Mouse (Mus musculus) ovary, postnatal 36 days (tissue): ENCODE results near the gene Tab3.

Source experiments
- DNase-seq: peaks from one replicate; pipeline ENCODE4 v3.0.0; 2022; ENCODE audit warnings: low spot score, mixed read lengths

The Tab3 gene

DNA sequence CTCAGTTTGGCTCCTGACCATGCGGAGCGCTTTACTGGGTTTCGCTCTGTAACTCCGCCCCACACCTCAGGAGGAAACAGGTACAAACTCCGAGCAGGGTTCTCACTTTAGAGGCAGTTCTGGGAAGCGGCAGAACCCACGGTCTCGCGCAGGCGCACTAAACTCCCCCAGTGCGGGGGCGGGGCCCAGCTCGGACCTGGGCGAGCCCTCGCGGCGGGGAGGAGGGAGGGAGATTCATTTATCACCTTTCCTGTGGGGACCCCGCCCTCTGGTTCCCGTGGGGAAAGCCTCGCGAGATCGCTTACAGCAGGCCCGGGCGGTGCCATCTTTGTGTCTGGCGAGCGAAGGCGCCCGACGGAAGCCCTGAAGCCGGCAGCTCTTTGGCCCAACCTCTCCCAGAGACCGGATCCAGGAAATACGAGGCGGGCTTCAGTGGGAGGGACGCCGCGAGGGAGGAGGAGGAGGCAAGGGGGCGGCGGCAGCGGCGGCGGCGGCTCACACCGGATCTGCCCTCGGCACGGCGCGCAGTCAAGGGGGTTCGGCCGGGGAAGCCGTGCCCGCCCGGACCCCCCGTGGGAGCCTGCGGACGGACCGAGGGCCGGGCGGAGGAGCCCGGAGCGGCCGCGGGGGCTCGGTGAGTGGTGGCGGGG, at the start of gene Tab3:
Gene Tab3, plus strand, starts transcription at position 491 of the 650 bp plus-strand sequence.
- DNase-seq: peak; percentile 93

DNA sequence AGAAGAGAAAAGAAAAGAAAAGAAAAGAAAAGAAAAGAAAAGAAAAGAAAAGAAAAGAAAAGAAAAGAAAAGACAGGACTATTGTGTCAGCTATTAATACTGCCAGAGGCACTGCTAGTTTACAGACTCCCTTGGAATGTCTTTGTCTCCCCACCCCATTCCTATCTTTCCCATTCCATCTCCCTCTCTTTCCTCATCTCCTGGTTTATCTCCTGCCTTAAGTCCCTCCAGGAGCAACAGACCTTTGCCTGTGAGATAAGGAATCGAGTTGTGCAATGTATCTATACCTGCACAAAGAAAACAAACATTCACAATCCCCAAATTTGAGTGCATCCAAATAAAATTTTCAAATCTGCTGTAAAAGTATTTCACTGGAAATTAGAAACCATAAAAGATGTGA, 48.3 kb upstream of the Tab3 start:
- no peak for DNase-seq

DNA sequence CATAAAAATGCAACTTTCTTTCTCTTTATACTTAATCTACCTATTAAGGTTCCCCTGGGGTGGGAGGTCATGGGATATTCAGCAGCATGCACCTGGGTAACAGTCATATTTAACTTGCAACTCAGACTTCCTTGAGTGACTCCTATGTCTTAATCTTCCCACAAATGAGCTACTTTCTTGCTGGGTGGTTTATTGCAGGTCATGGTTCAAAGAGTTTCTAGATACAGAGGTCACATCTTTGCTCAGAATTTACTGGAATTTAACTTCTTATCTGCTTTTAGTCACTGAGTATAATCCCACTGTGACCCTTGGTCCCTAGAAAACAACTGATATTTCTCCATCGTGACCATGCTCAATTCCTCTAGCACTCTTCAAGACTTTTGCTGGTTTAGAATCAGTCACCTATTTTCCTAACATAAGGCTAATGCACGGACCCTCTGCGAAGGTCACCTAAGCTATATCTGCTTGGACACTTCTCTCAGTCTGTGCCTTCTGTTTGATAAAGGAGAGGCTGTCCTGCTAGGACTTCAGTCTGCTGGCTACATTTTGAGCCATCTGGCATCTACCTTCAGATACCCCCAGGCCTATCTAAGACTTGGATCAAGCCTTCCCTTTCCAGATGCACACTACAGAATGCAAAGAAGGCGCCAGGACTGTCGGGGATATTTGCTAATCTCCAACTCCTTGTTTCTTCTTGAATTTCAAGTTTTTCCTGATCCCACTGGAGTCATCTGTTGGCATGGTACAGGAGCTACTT, 47.4 kb upstream of the Tab3 start:
- DNase-seq: no peak

DNA sequence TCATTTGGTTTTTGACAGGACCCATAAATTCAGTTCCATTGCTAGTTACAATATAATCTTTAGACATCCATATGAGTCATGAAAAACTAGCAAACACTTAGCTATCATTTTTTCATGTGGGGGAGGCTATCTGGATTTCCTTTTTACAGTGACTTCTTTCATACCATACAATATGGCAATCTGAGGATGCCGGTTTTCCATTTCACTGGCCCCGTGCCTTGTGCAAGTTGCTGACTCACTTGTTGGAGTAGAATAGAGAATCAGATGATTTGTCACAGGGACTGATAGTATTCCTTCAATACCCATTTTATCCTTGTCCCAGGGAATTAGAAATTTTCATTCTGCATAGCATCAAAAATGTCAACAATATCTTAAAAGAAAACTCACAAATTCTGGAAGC, 14.9 kb upstream of the Tab3 start:
- DNase-seq: no peak

DNA sequence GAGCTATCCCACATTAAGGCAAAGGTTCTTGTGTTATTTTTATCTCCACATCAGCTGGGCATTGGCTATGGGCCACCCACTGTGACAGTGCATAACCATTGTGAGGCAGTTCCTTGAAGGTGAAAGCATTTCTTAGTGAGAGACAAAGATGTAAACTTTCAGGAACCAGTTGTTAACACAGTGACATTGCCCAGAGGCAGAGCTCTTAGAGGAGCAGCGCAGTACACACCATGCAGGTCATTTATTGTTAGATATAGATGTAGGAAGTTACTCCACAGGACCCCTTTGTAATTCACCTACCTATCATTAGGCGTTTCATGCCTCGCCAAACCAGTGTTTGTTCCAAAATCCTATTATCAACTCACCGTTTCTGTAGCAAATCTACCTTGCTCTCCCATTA, 7.6 kb upstream of the Tab3 start:
- no peak for DNase-seq

DNA sequence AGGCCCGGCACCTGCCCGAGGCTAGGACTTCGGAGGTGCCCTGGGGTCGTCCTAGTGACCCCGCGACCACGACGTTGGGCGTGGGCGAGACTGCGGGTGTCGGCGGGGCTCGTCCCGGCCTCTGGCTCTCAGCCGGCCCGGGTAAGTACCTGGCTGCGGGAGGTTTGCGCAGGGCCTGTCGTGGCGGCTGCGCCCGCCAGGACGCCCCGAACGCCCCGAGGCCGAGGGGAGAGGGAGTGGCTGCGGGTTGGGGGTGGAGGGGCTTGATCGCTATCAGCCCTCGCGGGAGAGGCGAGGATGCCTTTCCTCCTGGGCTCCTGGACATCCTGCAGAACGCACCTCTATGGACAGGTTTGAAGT, 340 bp downstream of the Tab3 start:
- DNase-seq: no peak

DNA sequence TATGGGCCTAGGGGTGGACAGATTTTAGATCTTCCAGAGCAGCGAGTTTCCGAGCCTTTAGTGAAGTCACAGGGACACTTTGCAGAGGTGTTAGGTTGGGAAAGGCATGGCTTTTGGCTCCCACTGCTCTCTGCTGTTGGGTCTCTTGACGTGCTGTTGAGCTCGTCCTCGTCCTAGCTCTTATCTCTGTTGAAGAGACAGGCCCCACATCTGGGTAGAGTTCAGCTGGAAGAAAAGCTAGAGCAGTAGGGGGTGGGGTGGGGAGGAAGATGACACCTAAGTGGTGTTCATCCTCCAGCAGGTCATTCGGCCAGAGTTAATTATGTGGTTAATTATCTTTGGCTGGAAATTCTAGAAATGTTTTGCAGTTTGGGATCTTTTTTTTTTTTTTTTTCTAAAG, 2.5 kb downstream of the Tab3 start:
- no peak for DNase-seq

DNA sequence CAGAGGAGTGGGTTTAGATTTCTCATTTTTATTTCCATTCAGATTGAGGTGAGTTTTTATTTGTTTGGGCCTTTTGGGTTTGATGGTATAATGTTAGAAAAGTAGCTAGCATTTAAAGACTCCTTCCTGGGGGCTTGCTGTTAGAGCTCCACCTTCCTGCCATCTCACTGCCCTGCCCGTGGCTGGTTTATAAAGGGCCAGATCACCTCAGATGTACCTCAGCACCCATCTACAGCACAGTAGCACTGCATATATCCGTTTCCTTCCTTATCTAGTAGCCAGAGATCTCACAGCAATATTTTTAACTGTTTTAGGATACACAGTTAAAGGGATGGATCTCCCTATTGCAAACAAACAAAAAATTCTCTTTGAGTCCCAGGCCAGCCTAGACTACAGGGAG, 6.9 kb downstream of the Tab3 start:
- DNase-seq: no peak

DNA sequence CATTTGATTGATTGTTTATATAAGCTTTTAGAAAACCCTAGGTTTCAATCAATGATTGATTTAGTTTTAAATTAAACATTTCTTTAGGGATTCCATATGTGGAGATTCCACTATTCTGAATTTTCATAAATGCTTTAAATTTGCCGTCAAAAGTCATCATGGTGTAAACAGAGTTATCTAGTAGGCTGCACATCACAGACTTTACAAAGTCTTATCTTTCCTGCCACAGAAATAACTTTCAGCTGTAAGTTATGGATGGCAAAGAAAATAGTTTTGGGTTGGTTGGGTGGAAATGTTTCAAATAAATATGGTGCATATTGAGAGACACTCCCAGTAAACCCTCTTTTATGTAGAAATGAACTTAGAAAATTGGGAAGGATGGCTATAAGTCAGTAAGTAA, 8.7 kb downstream of the Tab3 start:
- DNase-seq: no peak

DNA sequence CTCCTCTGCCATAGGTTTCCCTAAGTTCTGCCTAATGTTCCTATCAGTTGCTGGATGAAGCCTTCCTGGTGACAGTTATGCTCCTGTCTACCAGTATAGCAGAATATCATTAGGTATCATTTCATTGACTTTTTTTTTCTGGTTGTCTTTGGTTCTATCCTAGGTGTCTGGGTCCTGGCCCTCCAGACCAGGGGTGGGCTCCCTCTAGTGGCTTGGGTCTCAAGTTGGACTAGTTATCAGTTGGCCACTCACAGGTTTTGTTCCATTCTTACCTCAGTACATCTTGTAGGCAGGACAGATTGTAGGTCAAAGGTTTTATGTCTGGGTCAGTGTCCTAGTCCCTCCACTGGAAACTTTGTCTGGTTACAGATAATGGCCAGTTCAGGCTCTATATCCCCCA, 11.8 kb downstream of the Tab3 start:
- no peak for DNase-seq

DNA sequence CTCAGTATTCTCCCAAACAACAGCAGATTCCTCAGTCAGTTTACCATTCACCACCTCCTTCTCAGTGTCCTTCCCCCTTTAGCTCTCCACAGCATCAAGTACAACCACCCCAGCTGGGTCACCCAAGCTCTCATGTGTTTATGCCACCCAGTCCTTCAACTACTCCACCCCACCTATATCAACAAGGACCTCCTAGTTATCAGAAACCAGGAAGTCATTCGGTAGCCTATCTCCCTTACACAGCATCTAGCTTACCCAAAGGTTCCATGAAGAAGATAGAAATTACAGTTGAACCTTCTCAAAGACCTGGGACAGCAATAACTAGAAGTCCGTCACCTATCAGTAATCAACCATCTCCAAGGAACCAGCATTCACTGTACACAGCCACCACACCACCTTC, 40.9 kb downstream of the Tab3 start:
- no peak for DNase-seq

DNA sequence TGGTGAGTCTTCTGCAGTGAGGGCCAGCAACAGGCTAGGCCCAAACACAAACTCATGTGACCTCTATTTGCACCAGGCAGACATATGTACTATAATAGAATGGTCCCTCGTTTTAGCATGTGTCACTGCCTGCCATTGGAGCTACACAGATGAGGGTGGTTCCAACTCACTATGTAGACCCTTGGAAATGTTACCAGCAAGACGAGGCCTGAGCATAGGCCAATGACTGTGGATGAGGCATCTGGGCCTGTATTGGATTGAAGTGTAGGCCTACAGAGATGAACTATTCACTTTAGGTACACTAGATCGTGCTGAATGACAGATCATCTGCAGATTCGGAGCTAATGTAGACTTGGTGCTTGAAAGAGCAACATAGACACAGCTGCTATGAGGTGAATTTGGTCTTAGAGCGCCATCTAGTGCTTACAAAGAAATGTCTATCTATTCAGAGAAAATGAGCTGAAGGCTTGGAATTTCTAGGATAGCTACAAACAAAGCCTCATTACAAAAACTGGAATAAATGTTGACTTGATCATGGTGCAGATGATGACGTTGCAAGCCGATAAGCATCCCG, 72.5 kb downstream of the Tab3 start:
- no peak for DNase-seq

DNA sequence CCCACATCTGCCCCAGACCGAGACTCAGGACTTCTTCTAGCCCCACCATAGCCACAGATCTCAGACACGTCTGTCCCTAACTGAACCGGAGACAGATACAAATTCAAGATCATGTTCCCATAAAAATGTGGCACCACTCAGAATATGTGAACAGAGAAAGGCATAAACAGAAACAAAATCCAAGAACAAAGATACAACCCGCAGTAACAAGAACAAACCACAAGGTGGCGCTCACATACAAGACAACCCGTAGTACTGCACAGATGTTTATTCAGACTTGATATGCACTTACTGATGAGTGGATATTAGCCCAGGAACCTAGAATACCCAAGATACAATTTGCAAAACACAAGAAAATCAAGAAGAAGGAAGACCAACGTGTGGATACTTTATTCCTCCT, 103.0 kb downstream of the Tab3 start:
- peak; percentile 9 for DNase-seq

DNA sequence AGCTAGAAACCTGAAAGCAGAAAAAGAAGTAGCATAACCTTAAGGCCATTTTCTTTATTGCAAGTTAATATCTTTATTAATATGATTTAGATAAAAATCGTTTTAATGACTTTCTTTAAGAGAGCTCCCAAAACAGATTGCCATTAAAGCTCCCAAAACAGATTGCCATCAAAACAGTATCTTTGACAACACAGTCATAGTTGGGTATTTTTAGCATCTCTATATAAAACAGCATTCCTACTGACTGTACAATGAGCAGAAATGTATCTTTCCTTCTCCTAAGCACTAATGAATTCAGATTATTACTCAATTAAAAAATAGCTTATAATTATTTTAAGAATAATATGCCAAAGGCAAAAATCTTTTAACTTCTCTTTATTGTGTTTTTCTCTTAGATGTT, 108.3 kb downstream of the Tab3 start:
- no peak for DNase-seq

DNA sequence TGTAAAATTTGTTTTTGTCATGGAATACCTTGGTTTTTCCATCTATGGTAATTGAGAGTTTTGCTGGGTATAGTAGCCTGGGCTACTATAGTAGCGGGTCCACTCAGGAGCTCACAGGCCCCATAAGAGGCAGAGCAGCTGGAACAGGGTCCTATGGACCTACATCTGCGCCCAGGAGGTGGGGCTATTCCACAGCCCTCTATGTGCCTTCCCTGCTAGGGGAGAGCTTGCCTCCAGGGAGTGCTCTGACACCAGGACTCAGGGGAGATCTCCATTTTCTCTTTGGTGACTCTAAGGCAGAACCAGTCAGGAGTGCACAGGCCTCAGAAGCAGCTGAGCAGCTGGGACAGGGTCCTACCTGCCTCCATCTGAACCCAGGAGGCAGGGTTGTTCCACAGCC, 109.9 kb downstream of the Tab3 start:
- DNase-seq: no peak
